Mouse (Mus musculus): ENCODE results near the gene Rnaseh2c. TPM values are rescaled to one million over a fixed set of nuclear protein-coding genes. Genes with fewer than 3 reads are reported as not detected.

Rnaseh2c gene
- total RNA-seq, 1 experiment = 99.5 TPM

DNA sequence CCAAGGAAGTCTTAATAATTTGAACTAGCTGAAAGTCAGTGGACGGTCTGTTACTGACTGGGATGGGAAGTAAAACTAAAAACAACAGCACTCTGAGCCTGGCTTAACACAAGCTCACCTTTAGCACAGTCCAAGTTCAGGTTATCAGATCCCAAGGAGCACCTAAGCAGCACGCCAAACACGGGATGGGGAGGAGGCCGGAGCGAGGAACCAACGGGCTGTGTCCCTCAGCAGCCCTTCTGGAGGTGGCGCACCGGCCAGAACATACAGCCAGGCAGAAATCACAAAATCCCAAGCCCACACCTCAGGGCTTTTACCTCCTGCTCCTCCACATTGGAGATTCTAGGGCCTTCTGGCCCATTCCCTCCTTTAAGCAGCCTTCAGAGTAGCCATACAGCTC lies 42.9 kb upstream of the Rnaseh2c start:
- H3K36me3 ChIP-seq (ENCODE audit: control insufficient read depth, insufficient read depth, low read length, poor library complexity, severe bottlenecking) = no peaks in the 10 kb centered on the region
- no peak overlapping the region for H3K4me3 ChIP-seq (ENCODE audit: insufficient read depth in 1 of 2, low read depth in 1 of 2, low read length in 2 of 2, poor library complexity in 1 of 2, severe bottlenecking in 1 of 2)
- H3K4me1 ChIP-seq (ENCODE audit: control insufficient read depth in 2 of 2, insufficient read depth in 2 of 2, low read length in 2 of 2, poor library complexity in 1 of 2) = peaks cover 0 to 18% of the 10 kb centered on the region in 2 experiments; a peak in 2 of 4 replicates
- H3K27ac ChIP-seq (ENCODE audit: insufficient read depth, low read depth, low read length, poor library complexity, severe bottlenecking) = no peak overlapping the region
- no peak overlapping the region for H3K9ac ChIP-seq (ENCODE audit: insufficient read depth, low read depth, low read length, poor library complexity, severe bottlenecking)
- DNase-seq (ENCODE audit: low read depth, low spot score) = no peak
- in situ Hi-C loops (cut with MboI; ENCODE audit: low sequenced_read_pairs in 2 of 2, unreplicated experiment in 2 of 2) = no loop called here
- no peak for TF ChIP-seq ZNF384 (IDR thresholded peaks at IDR 0.05; ENCODE audit: low read depth, low read length)
- TF ChIP-seq HCFC1 (IDR thresholded peaks at IDR 0.05; ENCODE audit: borderline replicate concordance, insufficient read depth, low read length) = no peak
- TF ChIP-seq CHD2 (IDR thresholded peaks at IDR 0.05; ENCODE audit: low read depth, low read length) = no peak
- no peak for TF ChIP-seq MAFK (IDR thresholded peaks at IDR 0.05; ENCODE audit: insufficient read depth, low read depth, low read length)
- no peak for TF ChIP-seq ZC3H11A (IDR thresholded peaks at IDR 0.05; ENCODE audit: borderline replicate concordance, low read depth, low read length)
- H3K9me3 ChIP-seq (ENCODE audit: control insufficient read depth, insufficient read depth, low read depth, low read length) = no peaks in the 10 kb centered on the region

DNA sequence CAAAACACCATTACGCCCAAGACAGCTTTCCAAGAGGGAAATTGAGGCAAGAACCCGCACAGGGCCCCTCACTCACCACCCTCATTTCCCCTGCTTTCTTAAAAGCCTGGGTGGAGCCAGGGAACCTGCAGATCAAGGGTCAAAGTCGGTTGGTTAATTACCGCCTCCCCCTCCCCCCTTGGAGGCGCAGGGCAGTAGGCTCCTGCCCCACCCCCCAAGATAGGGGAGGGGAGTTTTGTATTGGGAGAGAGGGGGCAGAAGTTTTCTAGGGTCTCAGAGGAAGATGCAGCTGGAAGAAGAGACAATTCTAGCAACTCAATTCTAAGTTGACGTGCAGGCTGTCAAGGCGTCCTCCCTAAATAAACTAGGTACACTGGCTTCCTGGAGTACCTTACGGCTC lies 42.4 kb upstream of the Rnaseh2c start:
- in situ Hi-C loops (cut with MboI; ENCODE audit: low sequenced_read_pairs in 2 of 2, unreplicated experiment in 2 of 2) = no loop called here

DNA sequence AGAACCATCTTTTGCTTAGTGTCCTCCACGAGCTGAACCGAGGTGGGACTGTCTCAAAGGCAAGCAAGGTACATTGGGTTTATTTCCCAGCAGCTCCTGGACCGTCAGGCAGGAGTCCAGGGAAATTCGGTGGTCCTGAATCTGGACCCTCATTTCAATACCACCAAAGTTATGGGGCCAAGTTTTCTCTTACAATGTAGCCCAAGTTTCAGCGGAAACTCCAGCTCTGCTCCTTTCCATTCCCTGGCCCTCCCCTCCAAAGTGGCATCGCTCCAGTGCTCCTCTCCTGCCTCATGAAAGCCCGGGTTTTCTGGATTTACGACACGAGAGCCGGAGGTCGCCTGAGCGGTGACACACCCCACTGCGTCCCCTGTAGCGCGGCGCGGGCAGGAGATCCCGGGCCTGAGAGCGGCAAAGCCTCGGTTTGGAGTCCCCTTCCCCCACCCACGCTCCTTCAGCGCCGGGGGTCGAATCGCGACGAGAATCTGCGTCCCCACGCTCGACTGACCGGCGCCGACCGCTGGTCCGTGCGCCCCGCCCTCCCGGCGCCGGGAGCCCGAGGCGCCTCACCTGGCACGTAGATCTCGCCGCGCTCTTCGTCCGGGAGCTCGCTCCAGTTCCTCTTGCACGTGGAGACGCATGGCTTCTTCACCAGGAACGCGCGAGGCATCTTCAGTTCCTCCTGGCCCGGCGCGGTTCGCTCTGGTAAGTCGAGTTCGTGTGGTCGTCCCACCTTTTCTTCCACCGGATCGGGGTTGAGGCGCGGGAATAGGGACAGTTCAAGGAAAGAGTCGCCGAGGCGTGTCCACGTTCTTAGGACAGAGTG lies 41.8 kb upstream of the Rnaseh2c start:
- no peaks in the 10 kb centered on the region for H3K9me3 ChIP-seq (ENCODE audit: control insufficient read depth, insufficient read depth, low read depth, low read length)
- in situ Hi-C loops (cut with MboI; ENCODE audit: low sequenced_read_pairs in 2 of 2, unreplicated experiment in 2 of 2) = no loop called here
- no peak overlapping the region for H3K27ac ChIP-seq (ENCODE audit: insufficient read depth, low read depth, low read length, poor library complexity, severe bottlenecking)
- H3K4me3 ChIP-seq (ENCODE audit: insufficient read depth in 1 of 2, low read depth in 1 of 2, low read length in 2 of 2, poor library complexity in 1 of 2, severe bottlenecking in 1 of 2) = peak overlapping the region; percentile 54 to 59; a peak in 3 of 4 replicates
- H3K36me3 ChIP-seq (ENCODE audit: control insufficient read depth, insufficient read depth, low read length, poor library complexity, severe bottlenecking) = no peaks in the 10 kb centered on the region
- no peak for TF ChIP-seq ZC3H11A (IDR thresholded peaks at IDR 0.05; ENCODE audit: borderline replicate concordance, low read depth, low read length)
- TF ChIP-seq CHD2 (IDR thresholded peaks at IDR 0.05; ENCODE audit: low read depth, low read length) = no peak
- no peak for TF ChIP-seq MAFK (IDR thresholded peaks at IDR 0.05; ENCODE audit: insufficient read depth, low read depth, low read length)
- H3K9ac ChIP-seq (ENCODE audit: insufficient read depth, low read depth, low read length, poor library complexity, severe bottlenecking) = peak overlapping the region; percentile 5; the same call in 1 of the 2 replicates
- H3K4me1 ChIP-seq (ENCODE audit: control insufficient read depth in 2 of 2, insufficient read depth in 2 of 2, low read length in 2 of 2, poor library complexity in 1 of 2) = peaks cover 0 to 12% of the 10 kb centered on the region in 2 experiments; a peak in 2 of 4 replicates
- no peak for DNase-seq (ENCODE audit: low read depth, low spot score)

More for the DNA sequence above, 42.4 kb upstream of the Rnaseh2c start:
- H3K9ac ChIP-seq (ENCODE audit: insufficient read depth, low read depth, low read length, poor library complexity, severe bottlenecking) = no peak overlapping the region
- H3K4me3 ChIP-seq (ENCODE audit: insufficient read depth in 1 of 2, low read depth in 1 of 2, low read length in 2 of 2, poor library complexity in 1 of 2, severe bottlenecking in 1 of 2) = peak overlapping the region; percentile 54 to 59; a peak in 2 of 4 replicates
- TF ChIP-seq ZNF384 (IDR thresholded peaks at IDR 0.05; ENCODE audit: low read depth, low read length) (no peak), HCFC1 (IDR thresholded peaks at IDR 0.05; ENCODE audit: borderline replicate concordance, insufficient read depth, low read length) (no peak)
- no peaks in the 10 kb centered on the region for H3K36me3 ChIP-seq (ENCODE audit: control insufficient read depth, insufficient read depth, low read length, poor library complexity, severe bottlenecking)
- peaks cover 0 to 14% of the 10 kb centered on the region in 2 experiments; a peak in 2 of 4 replicates for H3K4me1 ChIP-seq (ENCODE audit: control insufficient read depth in 2 of 2, insufficient read depth in 2 of 2, low read length in 2 of 2, poor library complexity in 1 of 2)
- H3K9me3 ChIP-seq (ENCODE audit: control insufficient read depth, insufficient read depth, low read depth, low read length) = no peaks in the 10 kb centered on the region
- H3K27ac ChIP-seq (ENCODE audit: insufficient read depth, low read depth, low read length, poor library complexity, severe bottlenecking) = no peak overlapping the region
- no peak for DNase-seq (ENCODE audit: low read depth, low spot score)

DNA sequence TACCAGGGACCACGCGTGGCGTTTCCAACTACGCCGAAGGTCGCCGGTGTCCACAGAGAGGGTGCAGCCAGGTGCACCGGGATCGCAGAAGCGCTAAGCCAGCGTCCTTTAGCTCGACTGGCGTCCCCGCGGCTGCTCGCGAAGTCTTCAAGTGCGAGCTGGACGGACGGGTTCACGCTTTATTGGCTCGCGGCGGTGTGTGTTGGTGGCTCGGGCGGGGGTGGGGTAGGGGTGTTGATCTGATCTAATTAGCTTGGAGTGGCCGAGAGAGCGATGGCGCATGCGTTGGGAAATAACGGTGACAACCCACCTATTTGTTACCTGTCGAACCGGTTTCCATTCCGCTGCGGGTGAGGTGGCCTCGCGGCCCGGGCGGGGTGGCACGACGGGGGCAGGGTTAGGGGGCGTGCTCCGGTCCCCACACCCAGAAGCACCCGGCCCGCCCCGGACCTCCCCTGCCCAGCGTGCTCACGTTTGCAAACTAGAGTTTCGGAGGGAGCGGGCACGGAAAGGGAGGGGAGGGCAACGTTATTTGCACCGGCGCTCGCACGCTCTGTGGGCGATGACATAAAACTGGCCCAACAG lies 41.1 kb upstream of the Rnaseh2c start, which contains the start of gene Ovol1:
Ovol1 (minus strand) TSS at position 190 of the 585 bp plus-strand sequence.
- DNase-seq (ENCODE audit: low read depth, low spot score) = no peak

More for the DNA sequence above, 41.1 kb upstream of the Rnaseh2c start, which contains the start of gene Ovol1:
- peak within 1 kb of the TSS; percentile 54 to 59 for H3K4me3 ChIP-seq (ENCODE audit: insufficient read depth in 1 of 2, low read depth in 1 of 2, low read length in 2 of 2, poor library complexity in 1 of 2, severe bottlenecking in 1 of 2)
- H3K9ac ChIP-seq (ENCODE audit: insufficient read depth, low read depth, low read length, poor library complexity, severe bottlenecking) = peak within 1 kb of the TSS; percentile 18; the same call in 1 of the 2 replicates
- peaks cover 0 to 10% of the 10 kb centered on the region in 2 experiments; a peak in 2 of 4 replicates for H3K4me1 ChIP-seq (ENCODE audit: control insufficient read depth in 2 of 2, insufficient read depth in 2 of 2, low read length in 2 of 2, poor library complexity in 1 of 2)
- no peaks in the 10 kb centered on the region for H3K9me3 ChIP-seq (ENCODE audit: control insufficient read depth, insufficient read depth, low read depth, low read length)
- no peak for TF ChIP-seq ZNF384 (IDR thresholded peaks at IDR 0.05; ENCODE audit: low read depth, low read length)
- TF ChIP-seq ZC3H11A (IDR thresholded peaks at IDR 0.05; ENCODE audit: borderline replicate concordance, low read depth, low read length) = no peak
- TF ChIP-seq CHD2 (IDR thresholded peaks at IDR 0.05; ENCODE audit: low read depth, low read length) = no peak
- no peak for TF ChIP-seq HCFC1 (IDR thresholded peaks at IDR 0.05; ENCODE audit: borderline replicate concordance, insufficient read depth, low read length)
- TF ChIP-seq MAFK (IDR thresholded peaks at IDR 0.05; ENCODE audit: insufficient read depth, low read depth, low read length) = no peak
- in situ Hi-C loops (cut with MboI; ENCODE audit: low sequenced_read_pairs in 2 of 2, unreplicated experiment in 2 of 2) = no loop called here
- H3K36me3 ChIP-seq (ENCODE audit: control insufficient read depth, insufficient read depth, low read length, poor library complexity, severe bottlenecking) = no peaks in the 10 kb centered on the region
- no peak within 1 kb of the TSS for H3K27ac ChIP-seq (ENCODE audit: insufficient read depth, low read depth, low read length, poor library complexity, severe bottlenecking)
